Mouse (Mus musculus) myocyte (in vitro differentiated cells): Measurements from ENCODE around the gene Strap. TPM values are rescaled to one million over a fixed set of nuclear protein-coding genes. Genes with fewer than 3 reads are reported as not detected.

Experiments
- H3K27me3 ChIP-seq: one replicate; pipeline ENCODE4 v1.6.1; 2011; ENCODE audit not compliant: control insufficient read depth, insufficient read depth, insufficient read length
- H3K36me3 ChIP-seq: one replicate; pipeline ENCODE4 v1.6.1; 2011; ENCODE audit not compliant: control insufficient read depth, insufficient read depth
- H3K4me2 ChIP-seq: one replicate; pipeline ENCODE4 v1.6.1; 2011; ENCODE audit warnings: low read depth, control low read depth
- H3K4me3 ChIP-seq: one replicate; pipeline ENCODE4 v1.5.1; 2011; ENCODE audit warnings: mild to moderate bottlenecking, control low read depth, moderate library complexity
- H3K79me2 ChIP-seq: one replicate; pipeline ENCODE4 v1.6.1; 2011; ENCODE audit not compliant: control insufficient read depth, insufficient read depth
- H3ac ChIP-seq: one replicate; pipeline ENCODE4 v1.6.1; 2011; ENCODE audit not compliant: control insufficient read depth, insufficient read length
- CEBPB ChIP-seq: IDR thresholded peaks from 2 replicates; pipeline ENCODE4 v1.6.1; 2011; ENCODE audit warnings: mild to moderate bottlenecking, moderate library complexity; ENCODE audit not compliant: poor library complexity, insufficient read depth, severe bottlenecking
- E2F4 ChIP-seq: IDR thresholded peaks from one replicate; pipeline ENCODE4 v1.6.1; 2011; ENCODE audit warnings: mild to moderate bottlenecking, control low read depth, moderate library complexity; ENCODE audit not compliant: insufficient read depth
- MAX ChIP-seq: IDR thresholded peaks from one replicate; pipeline ENCODE4 v1.6.1; 2011; ENCODE audit warnings: low read depth, mild to moderate bottlenecking, control low read depth
- MYOD1 ChIP-seq, 3 experiments: IDR thresholded peaks; one replicate each; pipeline ENCODE4 v1.6.1; 2011; ENCODE audit warnings: control low read depth in 2 of 3, low read depth in 2 of 3, mild to moderate bottlenecking in 2 of 3, moderate library complexity in 1 of 3; ENCODE audit not compliant: insufficient read length in 2 of 3, control insufficient read depth in 1 of 3
- MYOG ChIP-seq, 3 experiments: IDR thresholded peaks; one replicate each; pipeline ENCODE4 v1.6.1; 2011; ENCODE audit warnings: control low read depth in 2 of 3, low read depth in 2 of 3, mild to moderate bottlenecking in 2 of 3; ENCODE audit not compliant: insufficient read length in 2 of 3, control insufficient read depth in 1 of 3, insufficient read depth in 1 of 3
- POLR2A ChIP-seq: IDR thresholded peaks from one replicate; pipeline ENCODE4 v1.6.1; 2011; ENCODE audit warnings: low read depth, mild to moderate bottlenecking, control low read depth, moderate library complexity; ENCODE audit not compliant: insufficient read length
- POLR2AphosphoS2 ChIP-seq: IDR thresholded peaks from one replicate; pipeline ENCODE4 v1.6.1; 2011; ENCODE audit warnings: low read depth, control low read depth; ENCODE audit not compliant: insufficient read length
- REST ChIP-seq: IDR thresholded peaks from one replicate; pipeline ENCODE4 v1.6.1; 2011; ENCODE audit warnings: mild to moderate bottlenecking, control low read depth, moderate library complexity; ENCODE audit not compliant: insufficient read depth, insufficient read length
- SRF ChIP-seq: IDR thresholded peaks from one replicate; pipeline ENCODE4 v1.6.1; 2011; ENCODE audit warnings: low read depth; ENCODE audit not compliant: control insufficient read depth, insufficient read length
- TCF12 ChIP-seq: IDR thresholded peaks from one replicate; pipeline ENCODE4 v1.6.1; 2011; ENCODE audit warnings: mild to moderate bottlenecking, control low read depth; ENCODE audit not compliant: poor library complexity, insufficient read depth, severe bottlenecking
- TCF3 ChIP-seq: IDR thresholded peaks from one replicate; pipeline ENCODE4 v1.6.1; 2011; ENCODE audit warnings: low read depth, control low read depth; ENCODE audit not compliant: insufficient read length
- USF1 ChIP-seq: IDR thresholded peaks from one replicate; pipeline ENCODE4 v1.6.1; 2011; ENCODE audit warnings: low read depth, mild to moderate bottlenecking, control low read depth, moderate library complexity
- polyA plus RNA-seq: library from polyadenylated mRNA; unstranded; fragments of >200 nt; fragmentation: generic; extraction: Trizol; gene quantifications from one replicate; pipeline ENCODE4 v1.2.1, GENCODE M21; 2012; ENCODE audit warnings: missing spikeins

Strap gene
- polyA plus RNA-seq, 1 experiment, result 87.9 TPM

DNA sequence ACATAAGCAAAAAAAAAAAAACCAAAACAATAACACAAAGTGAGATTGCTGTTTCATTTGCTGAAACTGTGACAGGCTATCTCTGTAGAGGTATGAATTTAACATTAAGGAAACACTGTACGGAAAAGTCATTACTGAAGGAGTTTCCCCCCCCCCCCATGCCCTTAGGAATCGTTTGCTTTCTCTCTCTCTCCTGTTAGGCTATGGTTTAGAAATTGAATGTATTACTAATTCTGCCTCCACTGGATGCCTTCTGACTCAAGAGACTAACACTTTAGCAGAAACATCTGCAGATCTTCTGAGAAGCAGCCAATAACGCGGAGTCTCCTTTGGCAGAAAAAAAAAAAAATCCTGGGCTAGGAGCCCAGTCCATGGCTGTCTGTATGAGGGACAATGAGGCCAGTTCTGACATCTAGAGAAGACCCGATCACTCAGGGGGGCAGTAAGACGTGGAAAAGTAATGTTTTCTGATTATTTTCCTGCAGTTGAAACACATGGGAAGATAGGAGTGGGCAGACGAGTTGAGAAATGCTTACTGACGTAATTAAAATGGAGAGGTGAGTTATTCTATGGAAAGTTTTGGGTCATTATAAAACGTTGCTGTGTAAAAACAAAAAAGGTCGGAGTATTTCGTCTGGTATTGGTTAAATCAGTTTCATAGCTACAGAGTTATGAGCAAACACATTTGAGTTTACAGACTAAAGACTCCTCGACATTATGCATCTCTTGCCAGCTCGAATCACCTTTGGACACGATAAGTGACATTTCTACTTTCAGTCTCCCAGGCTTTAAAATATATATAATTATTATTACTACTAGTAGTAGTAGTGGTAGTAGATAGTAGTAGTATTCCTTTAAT lies 24.5 kb upstream of the Strap start:
- no peak overlapping the region for H3ac ChIP-seq
- H3K4me3 ChIP-seq, result no peak overlapping the region
- H3K27me3 ChIP-seq, result no peaks in the 10 kb centered on the region
- TF ChIP-seq TCF3 (no peak), MYOD1 (IDR thresholded peaks at IDR 0.05; ENCODE audit: control insufficient read depth in 1 of 3, insufficient read length in 2 of 3, low read depth in 2 of 3) (no peak), POLR2A (no peak), E2F4 (no peak), TCF12 (no peak), MYOG (IDR thresholded peaks at IDR 0.05; ENCODE audit: control insufficient read depth in 1 of 3, insufficient read depth in 1 of 3, insufficient read length in 2 of 3, low read depth in 2 of 3) (no peak), SRF (no peak)
- H3K4me2 ChIP-seq, result no peak overlapping the region
- no peaks in the 10 kb centered on the region for H3K79me2 ChIP-seq
- no peaks in the 10 kb centered on the region for H3K36me3 ChIP-seq

DNA sequence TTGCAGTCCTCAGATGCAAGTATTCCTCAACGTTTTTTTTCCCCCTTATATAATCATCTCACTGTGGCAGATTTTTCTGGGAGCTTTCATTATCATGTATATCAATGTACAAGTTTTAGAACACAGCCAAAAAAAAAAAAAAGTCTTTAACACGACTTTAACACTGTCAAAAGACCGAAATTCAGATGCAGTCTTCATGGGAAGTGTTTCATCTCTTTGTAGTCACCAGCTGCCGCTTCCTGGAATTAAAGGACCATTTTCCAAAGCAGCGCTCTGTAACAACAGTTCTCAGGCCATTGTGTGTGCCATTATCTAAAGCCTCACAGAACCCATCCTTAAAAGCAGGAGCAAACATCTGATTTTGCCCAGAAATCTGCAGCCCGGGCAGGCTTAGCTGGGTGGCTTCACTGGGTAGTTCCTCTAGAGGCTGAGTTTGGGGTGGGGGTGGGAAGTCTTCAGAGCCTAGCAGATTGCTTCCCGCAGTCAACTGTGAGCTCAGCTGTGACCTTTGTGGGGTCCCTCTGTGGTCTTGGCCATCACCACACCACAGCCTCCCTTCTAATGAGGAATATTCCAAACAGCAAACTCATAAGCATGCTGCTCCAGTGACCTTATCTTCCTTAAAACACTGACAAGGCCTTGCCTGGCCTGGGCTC lies 22.1 kb upstream of the Strap start:
- no peaks in the 10 kb centered on the region for H3K36me3 ChIP-seq
- no peaks in the 10 kb centered on the region for H3K27me3 ChIP-seq

DNA sequence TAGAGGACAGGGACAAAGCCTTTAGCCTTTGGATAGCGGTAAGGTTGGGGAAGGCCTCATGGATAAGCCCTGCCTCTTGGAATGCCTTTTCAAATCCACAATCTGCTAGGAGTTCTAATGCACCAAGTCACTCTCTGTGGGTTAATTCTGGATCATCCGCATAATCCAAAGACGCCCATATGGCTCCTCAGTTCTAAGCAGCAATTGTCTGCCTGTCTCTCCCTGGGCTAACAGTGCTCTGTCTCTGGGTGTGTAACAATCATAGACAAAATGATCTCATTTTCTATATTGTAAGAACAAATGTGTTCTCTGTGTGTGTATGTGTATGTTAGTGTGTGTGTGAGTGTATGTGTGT lies 21.6 kb upstream of the Strap start:
- no peaks in the 10 kb centered on the region for H3K27me3 ChIP-seq
- TF ChIP-seq REST, result no peak
- TF ChIP-seq SRF, result no peak
- no peak for TF ChIP-seq MYOD1 (IDR thresholded peaks at IDR 0.05; ENCODE audit: control insufficient read depth in 1 of 3, insufficient read length in 2 of 3, low read depth in 2 of 3)
- TF ChIP-seq CEBPB, result no peak
- TF ChIP-seq POLR2AphosphoS2, result no peak
- TF ChIP-seq E2F4, result no peak
- no peak for TF ChIP-seq MYOG (IDR thresholded peaks at IDR 0.05; ENCODE audit: control insufficient read depth in 1 of 3, insufficient read depth in 1 of 3, insufficient read length in 2 of 3, low read depth in 2 of 3)
- no peak for TF ChIP-seq USF1
- TF ChIP-seq POLR2A, result no peak
- H3K4me2 ChIP-seq, result no peak overlapping the region
- H3K4me3 ChIP-seq, result no peak overlapping the region
- no peaks in the 10 kb centered on the region for H3K79me2 ChIP-seq
- no peaks in the 10 kb centered on the region for H3K36me3 ChIP-seq
- H3ac ChIP-seq, result no peak overlapping the region

More for the DNA sequence above, 22.1 kb upstream of the Strap start:
- H3ac ChIP-seq, result no peak overlapping the region
- H3K4me3 ChIP-seq, result no peak overlapping the region
- no peak for TF ChIP-seq MYOD1 (IDR thresholded peaks at IDR 0.05; ENCODE audit: control insufficient read depth in 1 of 3, insufficient read length in 2 of 3, low read depth in 2 of 3)
- no peak for TF ChIP-seq POLR2A
- TF ChIP-seq TCF12, result no peak
- TF ChIP-seq REST, result no peak
- no peak for TF ChIP-seq MAX
- no peak for TF ChIP-seq USF1
- no peak for TF ChIP-seq CEBPB
- no peak for TF ChIP-seq TCF3
- no peak for TF ChIP-seq MYOG (IDR thresholded peaks at IDR 0.05; ENCODE audit: control insufficient read depth in 1 of 3, insufficient read depth in 1 of 3, insufficient read length in 2 of 3, low read depth in 2 of 3)
- no peak for TF ChIP-seq E2F4
- TF ChIP-seq POLR2AphosphoS2, result no peak
- no peak for TF ChIP-seq SRF
- no peaks in the 10 kb centered on the region for H3K79me2 ChIP-seq
- no peak overlapping the region for H3K4me2 ChIP-seq

DNA sequence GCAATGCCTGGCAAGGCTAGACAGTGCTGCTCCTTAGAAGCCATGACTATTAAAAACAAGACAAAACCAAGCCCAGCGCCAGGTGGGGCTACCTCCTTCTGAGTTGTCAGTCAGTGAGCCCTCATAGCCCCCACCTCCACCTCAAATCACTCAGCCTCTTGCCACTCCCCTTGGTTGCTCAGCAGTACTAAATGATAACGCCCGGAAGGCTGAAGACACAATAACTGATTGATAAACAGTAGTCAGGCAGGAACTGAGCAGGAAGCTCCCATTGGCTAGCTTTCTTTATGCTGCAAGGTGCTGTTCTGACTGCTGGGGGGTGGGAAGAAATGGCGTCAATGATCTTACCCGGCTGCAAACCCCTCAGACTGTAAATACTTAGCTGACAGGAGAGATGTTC lies 18.1 kb upstream of the Strap start:
- Histone ChIP-seq H3K4me2 (no peak overlapping the region), H3ac (no peak overlapping the region), H3K4me3 (no peak overlapping the region), H3K27me3 (no peaks in the 10 kb centered on the region), H3K79me2 (no peaks in the 10 kb centered on the region), H3K36me3 (no peaks in the 10 kb centered on the region)
- TF ChIP-seq MAX, result no peak
- TF ChIP-seq TCF12, result no peak
- TF ChIP-seq SRF, result no peak
- TF ChIP-seq MYOD1 (IDR thresholded peaks at IDR 0.05; ENCODE audit: control insufficient read depth in 1 of 3, insufficient read length in 2 of 3, low read depth in 2 of 3), result no peak
- TF ChIP-seq POLR2AphosphoS2, result no peak
- no peak for TF ChIP-seq E2F4
- TF ChIP-seq POLR2A, result no peak
- no peak for TF ChIP-seq MYOG (IDR thresholded peaks at IDR 0.05; ENCODE audit: control insufficient read depth in 1 of 3, insufficient read depth in 1 of 3, insufficient read length in 2 of 3, low read depth in 2 of 3)
- no peak for TF ChIP-seq REST
- TF ChIP-seq TCF3, result no peak
- TF ChIP-seq USF1, result no peak
- TF ChIP-seq CEBPB, result no peak
